In the genomic region with DNA sequence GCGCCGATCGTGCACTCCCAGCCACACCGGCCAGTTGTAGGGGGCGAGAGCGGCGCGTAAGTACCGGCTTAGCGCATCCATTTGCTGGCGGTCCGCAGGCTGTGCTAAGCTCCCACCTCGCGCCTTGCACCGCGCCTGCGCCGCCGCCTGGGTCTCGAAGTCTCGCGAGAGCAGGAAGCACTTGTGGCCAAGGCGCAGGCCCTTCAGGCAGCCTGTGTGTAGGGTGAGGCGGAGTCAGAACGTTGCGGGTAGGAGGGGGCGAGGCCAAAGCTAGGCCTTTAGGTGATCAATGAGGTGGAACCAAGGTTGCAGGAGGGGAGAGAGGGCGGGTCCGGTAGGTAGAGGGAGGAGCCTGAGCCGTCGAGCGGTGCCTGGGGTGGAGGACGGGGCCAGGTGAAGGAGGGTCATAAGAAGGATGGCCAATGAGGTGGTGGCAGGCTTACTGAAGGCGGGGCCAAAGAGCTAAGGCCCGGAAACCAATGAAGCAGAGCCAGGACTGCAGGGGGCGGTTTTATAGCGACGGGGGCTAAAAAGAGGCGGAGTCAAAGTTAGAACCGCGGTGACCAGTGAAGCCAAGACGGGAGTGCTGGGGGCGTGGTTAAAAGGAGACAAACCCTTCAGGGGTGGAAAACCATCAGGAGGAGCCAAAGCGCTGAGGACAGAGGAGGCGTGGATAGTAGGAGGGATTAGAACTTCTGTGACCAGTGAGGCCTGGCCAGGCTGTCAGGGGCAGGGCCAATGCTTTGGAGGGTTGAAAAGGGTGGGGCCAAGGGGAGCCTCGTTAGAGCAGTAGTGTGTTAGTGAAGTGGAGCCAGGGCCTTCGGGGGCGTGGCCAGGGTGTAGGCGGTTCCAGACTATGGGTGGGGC, we compare ENCODE assay signal across 8 mouse cellular contexts. TPM values are rescaled to one million over a fixed set of nuclear protein-coding genes. Genes with fewer than 3 reads are reported as not detected.
DNase-seq lines count a peak whose midpoint lies in the region; ATAC-seq and TF ChIP-seq lines count a peak whose summit lies in the region.

No protein-coding gene starts in this region.

- peaks cover 5% of the 10 kb centered on the region; the same call in 1 of the 2 replicates for H3K27me3 ChIP-seq in embryonic facial prominence, embryonic 15.5 days
- H3K27me3 ChIP-seq in limb, embryonic 14.5 days (ENCODE audit: control insufficient read depth, insufficient read depth, low read length) = no peaks in the 10 kb centered on the region
- no peaks in the 10 kb centered on the region for H3K27me3 ChIP-seq in midbrain, postnatal 0 days (ENCODE audit: insufficient read depth, low read length)

- no peaks in the 10 kb centered on the region for H3K9me3 ChIP-seq in embryonic facial prominence, embryonic 15.5 days (replicated peaks)
- H3K9me3 ChIP-seq in limb, embryonic 14.5 days (ENCODE audit: control insufficient read depth, low read length) = no peaks in the 10 kb centered on the region
- no peaks in the 10 kb centered on the region for H3K9me3 ChIP-seq in midbrain, postnatal 0 days (ENCODE audit: low read length)

- H3K4me2 ChIP-seq in embryonic facial prominence, embryonic 15.5 days (replicated peaks) = peak overlapping the region; percentile 78
- H3K4me2 ChIP-seq in limb, embryonic 14.5 days (replicated peaks; ENCODE audit: low read depth, low read length, severe bottlenecking) = peak overlapping the region; percentile 77
- peak overlapping the region; percentile 55 for H3K4me2 ChIP-seq in midbrain, postnatal 0 days (ENCODE audit: low read depth, low read length, poor library complexity, severe bottlenecking)

- no peaks in the 10 kb centered on the region for H3K36me3 ChIP-seq in embryonic facial prominence, embryonic 15.5 days
- H3K36me3 ChIP-seq in limb, embryonic 14.5 days (ENCODE audit: control insufficient read depth, insufficient read depth, low read length) = no peaks in the 10 kb centered on the region
- H3K36me3 ChIP-seq in midbrain, postnatal 0 days (ENCODE audit: insufficient read depth, low read length) = no peaks in the 10 kb centered on the region

- DNase-seq in 416B (ENCODE audit: low read depth) = peak; percentile 100
- peak; percentile 94 for DNase-seq in heart, adult 8-10 months (ENCODE audit: low spot score)
- DNase-seq in kidney, adult 9 months = peak; percentile 99
- DNase-seq in limb, embryonic 14.5 days (ENCODE audit: low spot score) = peak; percentile 99
- DNase-seq in midbrain, postnatal 0 days (ENCODE audit: low spot score) = peak; percentile 99
- peak; percentile 75 to 84 for DNase-seq in spleen, postnatal 14 days (ENCODE audit: low spot score in 2 of 2)

- H3K4me3 ChIP-seq in bone marrow, adult 2 months (replicated peaks; ENCODE audit: control insufficient read depth, low read depth, low read length) = peak overlapping the region; percentile 74
- peak overlapping the region; percentile 78 for H3K4me3 ChIP-seq in embryonic facial prominence, embryonic 15.5 days (replicated peaks)
- H3K4me3 ChIP-seq in limb, embryonic 14.5 days (replicated peaks; ENCODE audit: low read length) = peak overlapping the region; percentile 78
- H3K4me3 ChIP-seq in midbrain, postnatal 0 days (ENCODE audit: low read depth, low read length) = peak overlapping the region; percentile 49

- TF ChIP-seq POLR2A in bone marrow, adult 2 months (IDR thresholded peaks at IDR 0.05; ENCODE audit: borderline replicate concordance, control insufficient read depth, low read depth, low read length) = peak; percentile 93
- TF ChIP-seq POLR2A in limb, embryonic 14.5 days (IDR thresholded peaks at IDR 0.05; ENCODE audit: borderline replicate concordance, extremely low read depth, insufficient read depth, insufficient read length) = peak; percentile 93; the same call in 1 of the 2 replicates

- H3K27ac ChIP-seq in bone marrow, adult 2 months (ENCODE audit: control insufficient read depth, insufficient read depth, low read depth, low read length, poor library complexity) = peak overlapping the region; percentile 86
- H3K27ac ChIP-seq in embryonic facial prominence, embryonic 15.5 days (replicated peaks) = peak overlapping the region; percentile 93
- peak overlapping the region; percentile 91 for H3K27ac ChIP-seq in limb, embryonic 14.5 days (replicated peaks; ENCODE audit: low read depth, low read length)
- H3K27ac ChIP-seq in midbrain, postnatal 0 days (ENCODE audit: low read depth, low read length) = peak overlapping the region; percentile 83

- TF ChIP-seq CTCF in bone marrow, adult 2 months (IDR thresholded peaks at IDR 0.05; ENCODE audit: control insufficient read depth, insufficient read depth, low read length) = no peak
- TF ChIP-seq CTCF in midbrain, postnatal 0 days (IDR thresholded peaks at IDR 0.05) = peak; percentile 31

- ATAC-seq in embryonic facial prominence, embryonic 15.5 days (ENCODE audit: insufficient number of reproducible peaks, low FRiP score, low TSS enrichment, low read depth) = peak; percentile 93
- peak; percentile 93 for ATAC-seq in limb, embryonic 14.5 days (ENCODE audit: low FRiP score, low read depth)
- ATAC-seq in midbrain, postnatal 0 days (ENCODE audit: low FRiP score) = peak; percentile 94

- peak overlapping the region; percentile 92 for H3K9ac ChIP-seq in embryonic facial prominence, embryonic 15.5 days
- peak overlapping the region; percentile 95 for H3K9ac ChIP-seq in limb, embryonic 14.5 days (ENCODE audit: low read depth, low read length, severe bottlenecking)
- peak overlapping the region; percentile 70 for H3K9ac ChIP-seq in midbrain, postnatal 0 days (replicated peaks; ENCODE audit: low read length, poor library complexity, severe bottlenecking)

- under 1% methylated on average over 49 of the region's 49 CpGs for WGBS in bone marrow, adult 2 months
- WGBS in embryonic facial prominence, embryonic 15.5 days = under 1% methylated on average over 49 of the region's 49 CpGs
- WGBS in limb, embryonic 14.5 days = 1% methylated on average over 48 of the region's 49 CpGs
- WGBS in midbrain, postnatal 0 days = under 1% methylated on average over 49 of the region's 49 CpGs

- no peaks in the 10 kb centered on the region; the same call in 1 of the 2 replicates for H3K4me1 ChIP-seq in bone marrow, adult 2 months (ENCODE audit: control insufficient read depth, insufficient read depth, low read length)
- peaks cover 40% of the 10 kb centered on the region for H3K4me1 ChIP-seq in embryonic facial prominence, embryonic 15.5 days
- H3K4me1 ChIP-seq in limb, embryonic 14.5 days (ENCODE audit: control insufficient read depth, insufficient read depth, low read length) = peaks cover 38% of the 10 kb centered on the region
- peaks cover 6% of the 10 kb centered on the region; the same call in 1 of the 2 replicates for H3K4me1 ChIP-seq in midbrain, postnatal 0 days (ENCODE audit: insufficient read depth, low read length)

RNA-seq across cellular contexts. Expression of gene Clec11a, which starts 1.7 kb away (rescaled TPM):
- 0.75 and 1.8 TPM in 2 replicates for polyA plus RNA-seq in bone marrow, adult 2 months (2011; ENCODE audit: insufficient read depth, insufficient read length, low replicate concordance, missing spikeins)
- 26.1 and 28.1 TPM in 2 replicates for polyA plus RNA-seq in embryonic facial prominence, embryonic 15.5 days (2015; fragmentation: Nextera tagmentation; extraction: Ambion mirVana)
- 1 to 10 TPM in 1 of 4 experiments, under 1 TPM in 3; 0.41 to 1.2 (median 0.67) TPM for total RNA-seq in heart, adult 8-10 months (2022)
- polyA plus RNA-seq in limb, embryonic 14.5 days (2012; rRNA removed) = 21.2 and 22.8 TPM in 2 replicates
- polyA plus RNA-seq in limb, embryonic 14.5 days (2014; fragmentation: Nextera tagmentation; extraction: Ambion mirVana) = 12.4 and 15.5 TPM in 2 replicates
- total RNA-seq in midbrain, postnatal 0 days (2014; rRNA removed) = 3.2 and 3.9 TPM in 2 replicates
- polyA plus RNA-seq in midbrain, postnatal 0 days (2015; fragmentation: Nextera tagmentation; extraction: Ambion mirVana) = 3.5 and 3.8 TPM in 2 replicates

RNA-seq across cellular contexts. Expression of gene Shank1, which starts 5.0 kb away (rescaled TPM):
- polyA plus RNA-seq in bone marrow, adult 2 months (2011; ENCODE audit: insufficient read depth, insufficient read length, low replicate concordance, missing spikeins) = 1.9 and 4.2 TPM in 2 replicates
- polyA plus RNA-seq in embryonic facial prominence, embryonic 15.5 days (2015; fragmentation: Nextera tagmentation; extraction: Ambion mirVana) = 3.7 and 6.1 TPM in 2 replicates
- 1 to 10 TPM; 1.8 to 4.7 (median 3.3) TPM for total RNA-seq in heart, adult 8-10 months (2022)
- polyA plus RNA-seq in limb, embryonic 14.5 days (2012; rRNA removed) = 13.6 and 18.2 TPM in 2 replicates
- 4.0 and 4.3 TPM in 2 replicates for polyA plus RNA-seq in limb, embryonic 14.5 days (2014; fragmentation: Nextera tagmentation; extraction: Ambion mirVana)
- total RNA-seq in midbrain, postnatal 0 days (2014; rRNA removed) = 48.1 and 60.3 TPM in 2 replicates
- 33.9 and 39.2 TPM in 2 replicates for polyA plus RNA-seq in midbrain, postnatal 0 days (2015; fragmentation: Nextera tagmentation; extraction: Ambion mirVana)

RNA-seq across cellular contexts. Expression of gene Gm15517, which starts 43.8 kb away (rescaled TPM):
- polyA plus RNA-seq in bone marrow, adult 2 months (2011; ENCODE audit: insufficient read depth, insufficient read length, low replicate concordance, missing spikeins) = not detected in 2 replicates
- not detected in 2 replicates for polyA plus RNA-seq in embryonic facial prominence, embryonic 15.5 days (2015; fragmentation: Nextera tagmentation; extraction: Ambion mirVana)
- total RNA-seq in heart, adult 8-10 months (2022) = not detected
- not detected in 2 replicates for polyA plus RNA-seq in limb, embryonic 14.5 days (2012; rRNA removed)
- not detected in 2 replicates for polyA plus RNA-seq in limb, embryonic 14.5 days (2014; fragmentation: Nextera tagmentation; extraction: Ambion mirVana)
- total RNA-seq in midbrain, postnatal 0 days (2014; rRNA removed) = not detected in 2 replicates
- polyA plus RNA-seq in midbrain, postnatal 0 days (2015; fragmentation: Nextera tagmentation; extraction: Ambion mirVana) = not detected in 2 replicates

RNA-seq across cellular contexts. Expression of gene Acp4, which starts 47.8 kb away (rescaled TPM):
- polyA plus RNA-seq in bone marrow, adult 2 months (2011; ENCODE audit: insufficient read depth, insufficient read length, low replicate concordance, missing spikeins) = not detected in 2 replicates
- 0.23 and 0.30 TPM in 2 replicates for polyA plus RNA-seq in embryonic facial prominence, embryonic 15.5 days (2015; fragmentation: Nextera tagmentation; extraction: Ambion mirVana)
- not detected for total RNA-seq in heart, adult 8-10 months (2022)
- polyA plus RNA-seq in limb, embryonic 14.5 days (2012; rRNA removed) = 0.09 and 0.25 TPM in 2 replicates
- 0.11 and 0.25 TPM in 2 replicates for polyA plus RNA-seq in limb, embryonic 14.5 days (2014; fragmentation: Nextera tagmentation; extraction: Ambion mirVana)
- total RNA-seq in midbrain, postnatal 0 days (2014; rRNA removed) = not detected in 2 replicates
- polyA plus RNA-seq in midbrain, postnatal 0 days (2015; fragmentation: Nextera tagmentation; extraction: Ambion mirVana) = not detected in 2 replicates

RNA-seq across cellular contexts. Expression of gene 2410002F23Rik, which starts 58.5 kb away (rescaled TPM):
- 45.1 and 74.8 TPM in 2 replicates for polyA plus RNA-seq in bone marrow, adult 2 months (2011; ENCODE audit: insufficient read depth, insufficient read length, low replicate concordance, missing spikeins)
- polyA plus RNA-seq in embryonic facial prominence, embryonic 15.5 days (2015; fragmentation: Nextera tagmentation; extraction: Ambion mirVana) = 151 and 162 TPM in 2 replicates
- 10 to 100 TPM in 3 of 4 experiments, 1 to 10 TPM in 1; 8.9 to 18.2 (median 13.7) TPM for total RNA-seq in heart, adult 8-10 months (2022)
- polyA plus RNA-seq in limb, embryonic 14.5 days (2012; rRNA removed) = 315 and 368 TPM in 2 replicates
- 163 and 170 TPM in 2 replicates for polyA plus RNA-seq in limb, embryonic 14.5 days (2014; fragmentation: Nextera tagmentation; extraction: Ambion mirVana)
- total RNA-seq in midbrain, postnatal 0 days (2014; rRNA removed) = 329 and 379 TPM in 2 replicates
- 279 and 286 TPM in 2 replicates for polyA plus RNA-seq in midbrain, postnatal 0 days (2015; fragmentation: Nextera tagmentation; extraction: Ambion mirVana)

Comparison
In these comparisons a context has a peak if more than half of its experiments do, and no peak if none do; other contexts are left out.
1. Peak in every context shown above with its lines: DNase-seq, ATAC-seq, H3K4me3 ChIP-seq and H3K27ac ChIP-seq.